9 mouse cellular contexts compared by ENCODE assay signal in the genomic region with DNA sequence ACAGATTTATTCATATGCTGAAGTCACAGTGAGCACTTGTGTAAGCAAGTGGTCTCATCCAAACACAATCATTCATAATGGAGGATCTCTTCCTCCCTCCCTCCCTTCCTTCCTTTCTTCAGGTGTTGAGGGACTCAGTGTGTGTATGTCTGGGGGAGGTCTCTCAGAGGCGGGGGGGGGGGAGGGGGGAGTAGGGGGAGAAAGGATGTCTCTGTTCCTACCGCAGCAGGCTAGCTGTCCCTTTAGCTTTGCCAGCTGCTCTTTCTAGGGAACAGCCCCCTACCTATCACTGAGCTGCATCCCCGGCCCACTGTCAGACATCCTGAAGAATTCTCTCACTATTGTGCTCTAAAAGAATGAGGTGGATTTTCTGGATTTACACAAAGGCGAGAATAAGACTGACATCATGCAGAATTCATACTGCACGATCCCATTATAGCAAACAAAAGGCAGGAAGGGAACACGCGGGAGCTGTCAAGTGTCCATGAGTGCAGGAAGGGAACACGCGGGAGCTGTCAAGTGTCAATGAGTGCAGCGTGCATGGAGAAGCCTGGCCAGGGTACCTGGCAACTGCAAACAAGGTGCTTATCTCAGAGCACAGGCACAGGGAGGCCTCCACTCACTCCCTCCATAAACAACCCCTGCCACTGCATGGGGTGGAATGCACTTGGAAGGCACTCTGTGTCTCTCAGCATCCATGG.
DNase-seq lines count a peak whose midpoint lies in the region; ATAC-seq and TF ChIP-seq lines count a peak whose summit lies in the region.
"Had no signal": no experiment of that assay in that cellular context is flagged by ENCODE, and none has a peak within 500 bp of the region (broad histone marks: within the 10 kb centered on the region; RNA-seq: fewer than 3 reads in every experiment).

No protein-coding gene starts in this region.

- no peaks in the 10 kb centered on the region for H3K9me3 ChIP-seq in stomach, embryonic 14.5 days (ENCODE audit: control insufficient read depth, low read depth, low read length)
- H3K9me3 ChIP-seq in stomach, postnatal 0 days (ENCODE audit: control insufficient read depth, low read length): no peaks in the 10 kb centered on the region
- H3K9me3 ChIP-seq in heart, embryonic 15.5 days (replicated peaks): no peaks in the 10 kb centered on the region
- H3K9me3 ChIP-seq in liver, postnatal 0 days (ENCODE audit: low read length): no peaks in the 10 kb centered on the region
- no peaks in the 10 kb centered on the region for H3K9me3 ChIP-seq in stomach, embryonic 16.5 days (replicated peaks; ENCODE audit: control insufficient read depth, low read length)

- H3K36me3 ChIP-seq in stomach, embryonic 14.5 days (ENCODE audit: control insufficient read depth, insufficient read depth, low read length): no peaks in the 10 kb centered on the region
- no peaks in the 10 kb centered on the region for H3K36me3 ChIP-seq in stomach, postnatal 0 days (ENCODE audit: control insufficient read depth, insufficient read depth, low read length)
- H3K36me3 ChIP-seq in heart, embryonic 15.5 days: peaks cover 3% of the 10 kb centered on the region; the same call in 1 of the 2 replicates
- H3K36me3 ChIP-seq in liver, postnatal 0 days (replicated peaks; ENCODE audit: insufficient read depth, low read length): peaks cover 5% of the 10 kb centered on the region
- no peaks in the 10 kb centered on the region for H3K36me3 ChIP-seq in stomach, embryonic 16.5 days (ENCODE audit: control insufficient read depth, insufficient read depth, low read length)

- H3K27ac ChIP-seq in stomach, embryonic 14.5 days (ENCODE audit: low read length): no peak overlapping the region
- H3K27ac ChIP-seq in stomach, postnatal 0 days (replicated peaks): no peak overlapping the region
- peak overlapping the region; percentile 48 for H3K27ac ChIP-seq in heart, embryonic 15.5 days
- H3K27ac ChIP-seq in liver, postnatal 0 days (ENCODE audit: low read depth): peak overlapping the region; percentile 79; the same call in 1 of the 2 replicates
- peak overlapping the region; percentile 34; the same call in 1 of the 2 replicates for H3K27ac ChIP-seq in stomach, embryonic 16.5 days (ENCODE audit: low read length)
- H3K27ac ChIP-seq in left cerebral cortex, adult 2 months: no peak overlapping the region

- TF ChIP-seq EP300 in stomach, postnatal 0 days (optimal IDR thresholded peaks at IDR 0.05): no peak
- TF ChIP-seq EP300 in liver, postnatal 0 days (IDR thresholded peaks at IDR 0.05; ENCODE audit: low read depth): peak; percentile 80

- no peak for DNase-seq in stomach, postnatal 0 days (ENCODE audit: low spot score)
- DNase-seq in liver, postnatal 0 days: peak; percentile 48
- DNase-seq in adipocyte (ENCODE audit: low spot score): no peak
- no peak for DNase-seq in left cerebral cortex, adult 2 months (ENCODE audit: extremely low spot score in 1 of 2, low spot score in 2 of 2)
- DNase-seq: kidney, postnatal 25 days had no signal

- ATAC-seq in stomach, embryonic 14.5 days (ENCODE audit: insufficient number of reproducible peaks, insufficient read depth, low FRiP score, low read depth): peak; percentile 43; the same call in 1 of the 2 replicates
- ATAC-seq in stomach, postnatal 0 days (ENCODE audit: low FRiP score, low TSS enrichment): no peak
- ATAC-seq in heart, embryonic 15.5 days (replicated peaks; ENCODE audit: insufficient number of reproducible peaks, insufficient read depth, low FRiP score, low read depth): peak; percentile 65
- peak; percentile 67 for ATAC-seq in liver, postnatal 0 days
- no peak for ATAC-seq in stomach, embryonic 16.5 days (ENCODE audit: insufficient read depth, low FRiP score)
- ATAC-seq in frontal cortex, adult (ENCODE audit: low TSS enrichment): no peak

- intact Hi-C loops in left cerebral cortex, adult 2 months (cut with DNase I): no loop called here

- H3K9ac ChIP-seq in stomach, embryonic 14.5 days (replicated peaks; ENCODE audit: low read depth, low read length): no peak overlapping the region
- H3K9ac ChIP-seq in stomach, postnatal 0 days (ENCODE audit: low read length): no peak overlapping the region
- no peak overlapping the region for H3K9ac ChIP-seq in heart, embryonic 15.5 days
- no peak overlapping the region for H3K9ac ChIP-seq in liver, postnatal 0 days (replicated peaks)
- 0 out of 2 replicates have a peak overlapping the region, but pooled peaks have one; percentile 11 for H3K9ac ChIP-seq in stomach, embryonic 16.5 days (ENCODE audit: low read length)

- H3K4me1 ChIP-seq in stomach, embryonic 14.5 days (ENCODE audit: control insufficient read depth, insufficient read depth, low read length): peaks cover 18% of the 10 kb centered on the region; the same call in 1 of the 2 replicates
- H3K4me1 ChIP-seq in stomach, postnatal 0 days (replicated peaks; ENCODE audit: control insufficient read depth, insufficient read depth): no peaks in the 10 kb centered on the region
- peaks cover 67% of the 10 kb centered on the region for H3K4me1 ChIP-seq in heart, embryonic 15.5 days (replicated peaks)
- H3K4me1 ChIP-seq in liver, postnatal 0 days (ENCODE audit: insufficient read depth): peaks cover 30% of the 10 kb centered on the region
- H3K4me1 ChIP-seq in stomach, embryonic 16.5 days (ENCODE audit: control insufficient read depth, insufficient read depth, low read length): peaks cover 19% of the 10 kb centered on the region

- no peak for TF ChIP-seq CTCF in stomach, postnatal 0 days (IDR thresholded peaks at IDR 0.05; ENCODE audit: low read depth)
- no peak for TF ChIP-seq CTCF in liver, postnatal 0 days (IDR thresholded peaks at IDR 0.05; ENCODE audit: low read depth)
- no peak for TF ChIP-seq CTCF in left cerebral cortex, adult 2 months (IDR thresholded peaks at IDR 0.05)

- WGBS in stomach, embryonic 14.5 days: 29% methylated on average over 9 of the region's 10 CpGs
- WGBS in stomach, postnatal 0 days: 32% methylated on average over 9 of the region's 10 CpGs
- WGBS in heart, embryonic 15.5 days: 22% methylated on average over 9 of the region's 10 CpGs
- WGBS in liver, postnatal 0 days (ENCODE audit: insufficient replicate concordance): 56% methylated on average over 10 of the region's 10 CpGs
- WGBS in stomach, embryonic 16.5 days: 39% methylated on average over 9 of the region's 10 CpGs

- H3K27me3 ChIP-seq in stomach, embryonic 14.5 days (ENCODE audit: control insufficient read depth, insufficient read depth, low read length): no peaks in the 10 kb centered on the region
- no peaks in the 10 kb centered on the region for H3K27me3 ChIP-seq in stomach, postnatal 0 days (ENCODE audit: control insufficient read depth, insufficient read depth, low read length)
- no peaks in the 10 kb centered on the region for H3K27me3 ChIP-seq in heart, embryonic 15.5 days
- H3K27me3 ChIP-seq in liver, postnatal 0 days (ENCODE audit: insufficient read depth, low read length): no peaks in the 10 kb centered on the region
- H3K27me3 ChIP-seq in stomach, embryonic 16.5 days (ENCODE audit: control insufficient read depth, insufficient read depth, low read length): no peaks in the 10 kb centered on the region

- H3K4me2 ChIP-seq in stomach, embryonic 14.5 days (replicated peaks; ENCODE audit: low read depth, low read length): no peak overlapping the region
- no peak overlapping the region for H3K4me2 ChIP-seq in stomach, postnatal 0 days (replicated peaks; ENCODE audit: low read depth)
- 0 out of 2 replicates have a peak overlapping the region, but pooled peaks have one; percentile 0 for H3K4me2 ChIP-seq in heart, embryonic 15.5 days
- peak overlapping the region; percentile 57 for H3K4me2 ChIP-seq in liver, postnatal 0 days (ENCODE audit: low read depth, low read length)
- H3K4me2 ChIP-seq in stomach, embryonic 16.5 days (ENCODE audit: low read depth, low read length): no peak overlapping the region

- no peak overlapping the region for H3K4me3 ChIP-seq in stomach, embryonic 14.5 days (ENCODE audit: low read depth, low read length)
- no peak overlapping the region for H3K4me3 ChIP-seq in stomach, postnatal 0 days (ENCODE audit: low read depth, low read length)
- H3K4me3 ChIP-seq in heart, embryonic 15.5 days: no peak overlapping the region
- H3K4me3 ChIP-seq in liver, postnatal 0 days (ENCODE audit: low read depth, low read length): no peak overlapping the region
- no peak overlapping the region for H3K4me3 ChIP-seq in stomach, embryonic 16.5 days (replicated peaks; ENCODE audit: low read length)
- H3K4me3 ChIP-seq in left cerebral cortex, adult 2 months: no peak overlapping the region

Comparison
In these comparisons a context has a peak if more than half of its experiments do, and no peak if none do; other contexts are left out.
1. ATAC-seq: peak in stomach, embryonic 14.5 days (single experiment), heart, embryonic 15.5 days (single experiment) and liver, postnatal 0 days (single experiment); none in stomach, postnatal 0 days (single experiment), stomach, embryonic 16.5 days (single experiment) and frontal cortex, adult (single experiment).
2. H3K27ac ChIP-seq: peak in heart, embryonic 15.5 days (single experiment), liver, postnatal 0 days (single experiment) and stomach, embryonic 16.5 days (single experiment); none in stomach, embryonic 14.5 days (single experiment), stomach, postnatal 0 days (single experiment) and left cerebral cortex, adult 2 months (single experiment).
3. H3K4me2 ChIP-seq: peak in heart, embryonic 15.5 days (single experiment) and liver, postnatal 0 days (single experiment); none in stomach, embryonic 14.5 days (single experiment), stomach, postnatal 0 days (single experiment) and stomach, embryonic 16.5 days (single experiment).